Mouse (Mus musculus): ENCODE data around the gene Cct8l1. TPM values are rescaled to one million over a fixed set of nuclear protein-coding genes. Genes with fewer than 3 reads are reported as not detected.

Gene Cct8l1
- polyA plus RNA-seq, 1 experiment from 2014 or later = 0.13 TPM

DNA sequence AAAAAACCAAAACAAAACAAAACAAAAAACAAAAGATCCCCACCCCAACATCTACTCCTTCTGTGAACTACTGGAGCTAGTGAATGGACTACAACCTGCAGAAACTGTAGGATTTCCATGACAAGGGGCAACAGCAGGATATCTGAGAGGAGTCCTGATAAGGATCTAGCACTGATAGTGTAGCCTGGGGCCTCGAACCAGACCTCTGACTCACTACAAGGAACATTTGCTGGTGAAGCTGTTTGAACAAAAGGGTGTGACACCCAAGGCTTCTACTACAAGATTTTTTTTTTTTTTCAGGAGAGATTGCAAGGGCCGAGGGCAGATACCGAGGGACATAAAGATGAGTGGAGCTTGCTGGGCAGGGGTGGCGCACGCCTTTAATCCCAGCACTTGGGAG is 17.4 kb downstream of the Cct8l1 start:
- H3K4me1 ChIP-seq = no peaks in the 10 kb centered on the region; the same call in 1 of the 2 replicates
- H3K36me3 ChIP-seq = no peaks in the 10 kb centered on the region
- H3K9me3 ChIP-seq = no peaks in the 10 kb centered on the region
- no peak overlapping the region for H3K27ac ChIP-seq
- no peak overlapping the region for H3K9ac ChIP-seq
- no peak overlapping the region for H3K4me2 ChIP-seq (replicated peaks)
- H3K4me3 ChIP-seq = no peak overlapping the region
- WGBS = 87% methylated on average over 5 of the region's 5 CpGs
- no peak for ATAC-seq (ENCODE audit: low FRiP score, low read depth)
- H3K27me3 ChIP-seq (replicated peaks) = no peaks in the 10 kb centered on the region

DNA sequence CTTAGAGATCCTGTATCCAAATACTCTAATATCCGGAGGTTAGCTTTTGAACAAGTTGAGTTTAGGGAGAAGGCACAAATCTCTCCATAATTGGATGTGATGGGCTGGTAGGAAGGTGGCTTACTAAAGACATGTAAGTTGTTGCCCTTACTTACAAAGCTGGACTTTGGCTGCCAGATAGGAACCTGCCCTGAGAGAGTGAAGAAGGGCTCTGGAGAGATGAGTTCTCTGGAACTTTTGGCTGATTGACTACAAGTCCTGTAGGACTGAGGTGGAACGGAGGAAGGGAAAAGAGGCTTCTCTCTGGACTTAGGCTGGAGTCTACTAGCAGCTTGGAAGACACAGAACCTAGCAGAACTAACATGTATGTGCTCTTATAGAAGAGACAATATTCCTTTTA is 19.7 kb downstream of the Cct8l1 start:
- WGBS = 94% methylated on average over 2 of the region's 2 CpGs
- no peak for ATAC-seq (ENCODE audit: low FRiP score, low read depth)
- no peaks in the 10 kb centered on the region for H3K36me3 ChIP-seq
- no peak overlapping the region for H3K4me3 ChIP-seq
- H3K4me1 ChIP-seq = no peaks in the 10 kb centered on the region
- no peaks in the 10 kb centered on the region for H3K27me3 ChIP-seq (replicated peaks)
- no peak overlapping the region for H3K27ac ChIP-seq
- no peak overlapping the region for H3K9ac ChIP-seq
- no peak overlapping the region for H3K4me2 ChIP-seq (replicated peaks)
- no peaks in the 10 kb centered on the region for H3K9me3 ChIP-seq

DNA sequence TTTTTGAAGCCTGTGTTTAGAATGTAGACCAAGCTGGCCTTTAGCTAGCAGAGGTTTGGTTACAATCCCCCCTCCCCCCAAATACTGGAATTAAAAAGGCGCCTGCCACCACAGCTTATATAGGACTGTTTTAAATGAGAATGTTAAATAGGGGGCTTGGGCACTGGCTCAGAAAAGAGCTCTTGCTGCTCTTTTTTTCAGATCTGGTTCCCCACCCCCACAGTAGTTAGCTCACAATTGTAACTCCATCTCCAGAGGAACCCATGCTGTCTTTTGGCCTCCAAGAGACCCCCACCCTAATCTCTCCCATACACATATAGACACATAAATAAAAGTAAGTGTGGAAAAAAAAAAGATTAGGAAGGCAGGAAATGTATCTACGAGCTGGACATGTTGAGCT is 20.6 kb downstream of the Cct8l1 start:
- H3K9me3 ChIP-seq = no peaks in the 10 kb centered on the region
- no peaks in the 10 kb centered on the region for H3K27me3 ChIP-seq (replicated peaks)
- no peak overlapping the region for H3K9ac ChIP-seq
- no peaks in the 10 kb centered on the region for H3K36me3 ChIP-seq
- H3K4me2 ChIP-seq (replicated peaks) = no peak overlapping the region
- 44% methylated on average over 2 of the region's 2 CpGs for WGBS
- H3K4me3 ChIP-seq = no peak overlapping the region
- no peaks in the 10 kb centered on the region for H3K4me1 ChIP-seq
- H3K27ac ChIP-seq = no peak overlapping the region
- ATAC-seq (ENCODE audit: low FRiP score, low read depth) = no peak

DNA sequence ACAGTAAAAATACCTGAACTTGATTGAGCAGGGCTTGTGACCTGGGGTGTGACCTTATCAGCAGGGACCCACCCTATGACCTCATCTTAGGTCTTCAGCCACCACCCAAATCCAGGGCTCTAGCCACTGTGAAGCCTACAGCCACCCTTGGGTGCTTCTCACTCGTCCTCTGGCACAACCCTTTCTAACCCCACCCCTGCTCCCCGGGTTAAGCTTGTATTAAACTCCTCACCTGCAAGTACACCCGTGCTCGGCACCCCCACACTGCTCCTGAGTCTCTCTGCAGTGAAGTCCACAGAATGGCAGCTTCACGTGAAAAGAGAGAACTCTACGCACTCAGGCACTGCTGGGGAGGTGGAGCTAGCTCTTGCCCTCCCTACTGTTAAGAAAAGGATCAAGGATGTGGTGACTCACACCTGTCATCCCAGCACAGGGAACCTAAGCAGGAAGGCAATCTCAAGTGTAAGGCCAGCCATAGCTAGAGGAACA is 21.1 kb downstream of the Cct8l1 start:
- no peaks in the 10 kb centered on the region for H3K4me1 ChIP-seq
- H3K4me3 ChIP-seq = no peak overlapping the region
- no peak for ATAC-seq (ENCODE audit: low FRiP score, low read depth)
- H3K27me3 ChIP-seq (replicated peaks) = no peaks in the 10 kb centered on the region
- H3K27ac ChIP-seq = no peak overlapping the region
- 47% methylated on average over 6 of the region's 6 CpGs for WGBS
- no peaks in the 10 kb centered on the region for H3K36me3 ChIP-seq
- no peaks in the 10 kb centered on the region for H3K9me3 ChIP-seq
- H3K4me2 ChIP-seq (replicated peaks) = no peak overlapping the region
- H3K9ac ChIP-seq = no peak overlapping the region

DNA sequence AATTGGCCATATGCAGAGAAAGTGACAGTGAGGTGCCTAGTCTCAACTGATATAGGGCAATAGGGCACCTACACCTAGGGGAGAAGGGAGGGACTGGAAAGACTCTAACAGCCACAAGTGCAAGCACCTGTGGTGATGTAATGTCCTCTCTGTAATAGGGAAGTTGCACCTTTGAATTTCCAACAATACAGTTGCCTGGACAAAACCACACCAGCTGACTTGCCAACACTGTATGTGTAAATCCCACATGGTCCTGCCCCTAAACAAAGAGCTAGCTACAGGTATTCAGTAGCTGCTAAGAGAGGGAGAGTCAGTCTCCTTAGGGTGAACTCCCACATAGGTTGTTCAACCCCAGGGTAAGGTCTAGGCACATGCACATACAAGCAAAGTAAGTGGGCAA is 24.5 kb downstream of the Cct8l1 start:
- no peak overlapping the region for H3K4me3 ChIP-seq
- no peak overlapping the region for H3K9ac ChIP-seq
- no peaks in the 10 kb centered on the region for H3K36me3 ChIP-seq
- no peaks in the 10 kb centered on the region for H3K9me3 ChIP-seq
- H3K27me3 ChIP-seq (replicated peaks) = no peaks in the 10 kb centered on the region
- no peaks in the 10 kb centered on the region for H3K4me1 ChIP-seq
- no peak for ATAC-seq (ENCODE audit: low FRiP score, low read depth)
- H3K27ac ChIP-seq = no peak overlapping the region
- no peak overlapping the region for H3K4me2 ChIP-seq (replicated peaks)

DNA sequence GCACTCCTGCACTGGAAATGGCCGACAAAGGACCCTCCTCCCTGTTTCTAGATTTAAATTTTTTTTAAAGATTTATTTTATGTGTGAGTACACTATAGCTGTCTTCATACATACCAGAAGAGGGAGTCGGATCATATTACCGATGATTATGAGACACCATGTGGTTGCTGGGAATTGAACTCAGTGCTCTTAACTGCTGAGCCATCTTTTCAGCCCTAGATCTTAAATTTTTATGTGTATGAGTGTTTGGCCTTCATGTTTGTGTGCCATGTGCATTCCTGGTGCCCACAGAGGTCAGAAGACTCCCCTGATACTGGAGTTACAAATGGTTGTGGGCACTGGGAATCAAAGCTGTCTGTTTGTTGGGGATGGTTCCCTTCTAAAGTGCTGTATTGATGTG is 25.1 kb downstream of the Cct8l1 start:
- WGBS = 83% methylated on average over 3 of the region's 3 CpGs
- H3K4me3 ChIP-seq = no peak overlapping the region
- H3K9ac ChIP-seq = no peak overlapping the region
- no peaks in the 10 kb centered on the region for H3K36me3 ChIP-seq
- H3K27me3 ChIP-seq (replicated peaks) = no peaks in the 10 kb centered on the region
- no peaks in the 10 kb centered on the region for H3K4me1 ChIP-seq
- H3K4me2 ChIP-seq (replicated peaks) = no peak overlapping the region
- no peak for ATAC-seq (ENCODE audit: low FRiP score, low read depth)
- H3K9me3 ChIP-seq = no peaks in the 10 kb centered on the region
- no peak overlapping the region for H3K27ac ChIP-seq

DNA sequence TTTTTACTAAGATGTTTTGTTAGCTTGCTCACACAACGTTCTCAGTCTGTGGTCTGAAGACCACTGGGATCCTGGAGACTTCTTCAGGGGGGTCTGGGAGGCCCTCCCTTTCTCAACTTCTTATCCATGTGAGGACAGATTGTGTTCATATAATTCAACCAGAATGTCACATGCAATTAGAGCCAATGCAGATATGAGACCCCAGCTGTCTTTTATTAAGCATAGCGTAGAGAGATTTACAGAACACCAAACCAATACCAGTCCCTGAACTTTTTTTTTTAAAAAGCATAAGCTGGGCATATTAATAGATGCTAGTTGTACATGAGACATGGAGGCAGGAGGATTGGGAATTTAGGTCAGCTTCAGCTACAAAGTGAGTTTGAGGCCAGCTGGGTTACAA is 25.8 kb downstream of the Cct8l1 start:
- 78% methylated on average over 2 of the region's 2 CpGs for WGBS
- H3K9ac ChIP-seq = no peak overlapping the region
- no peaks in the 10 kb centered on the region for H3K4me1 ChIP-seq
- no peak overlapping the region for H3K4me3 ChIP-seq
- H3K27ac ChIP-seq = no peak overlapping the region
- no peak overlapping the region for H3K4me2 ChIP-seq (replicated peaks)
- ATAC-seq (ENCODE audit: low FRiP score, low read depth) = no peak
- no peaks in the 10 kb centered on the region for H3K27me3 ChIP-seq (replicated peaks)
- no peaks in the 10 kb centered on the region for H3K9me3 ChIP-seq
- H3K36me3 ChIP-seq = no peaks in the 10 kb centered on the region

DNA sequence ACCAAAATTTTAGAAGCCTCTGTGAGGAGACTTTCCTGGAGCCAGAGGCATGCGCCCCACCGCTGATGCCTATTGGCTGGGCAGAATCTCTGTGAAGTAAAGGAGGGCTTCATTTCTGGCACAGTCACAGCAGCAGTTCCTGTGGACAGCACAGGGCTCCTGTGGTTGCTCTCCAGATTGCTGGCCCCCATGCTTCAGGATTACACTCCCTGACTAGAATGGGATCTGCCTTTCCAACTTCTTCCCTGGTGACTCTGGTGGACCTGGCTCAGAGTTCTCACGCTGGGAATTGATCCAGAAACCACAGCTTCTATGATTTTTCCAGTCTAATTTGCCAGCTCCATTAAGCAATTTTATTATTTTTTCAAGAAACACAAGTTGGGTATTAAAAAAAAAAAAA is 28.2 kb downstream of the Cct8l1 start:
- no peaks in the 10 kb centered on the region for H3K4me1 ChIP-seq
- H3K36me3 ChIP-seq = no peaks in the 10 kb centered on the region
- no peak overlapping the region for H3K4me3 ChIP-seq
- no peak for ATAC-seq (ENCODE audit: low FRiP score, low read depth)
- H3K27ac ChIP-seq = no peak overlapping the region
- no peak overlapping the region for H3K9ac ChIP-seq
- H3K4me2 ChIP-seq (replicated peaks) = no peak overlapping the region
- no peaks in the 10 kb centered on the region for H3K9me3 ChIP-seq
- H3K27me3 ChIP-seq (replicated peaks) = no peaks in the 10 kb centered on the region
- WGBS = 88% methylated on average over 3 of the region's 3 CpGs

DNA sequence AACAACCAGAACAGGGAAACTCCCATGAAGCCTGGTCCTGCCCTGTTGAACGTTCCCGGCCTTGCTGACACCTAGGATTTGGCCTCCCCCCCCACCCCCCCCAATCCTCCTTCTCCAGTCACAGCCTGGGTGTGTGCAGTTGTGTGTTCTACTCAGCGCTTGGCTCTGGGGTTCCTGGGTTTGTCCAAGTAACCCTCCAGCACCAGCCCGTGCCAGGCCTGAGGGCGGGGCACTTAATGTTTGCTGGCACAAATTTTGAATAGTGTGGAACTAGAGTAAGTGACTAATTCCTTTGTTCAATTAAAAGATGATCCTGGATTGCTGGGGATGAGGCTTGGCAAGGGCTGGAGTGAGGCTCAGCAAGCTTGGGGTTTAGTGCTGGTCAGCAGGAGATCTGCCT is 28.7 kb downstream of the Cct8l1 start:
- ATAC-seq (ENCODE audit: low FRiP score, low read depth) = no peak
- no peak overlapping the region for H3K27ac ChIP-seq
- H3K4me3 ChIP-seq = no peak overlapping the region
- H3K4me2 ChIP-seq (replicated peaks) = no peak overlapping the region
- no peaks in the 10 kb centered on the region for H3K27me3 ChIP-seq (replicated peaks)
- H3K4me1 ChIP-seq = no peaks in the 10 kb centered on the region
- H3K9ac ChIP-seq = no peak overlapping the region
- WGBS = 89% methylated on average over 5 of the region's 5 CpGs
- no peaks in the 10 kb centered on the region for H3K36me3 ChIP-seq
- H3K9me3 ChIP-seq = no peaks in the 10 kb centered on the region

DNA sequence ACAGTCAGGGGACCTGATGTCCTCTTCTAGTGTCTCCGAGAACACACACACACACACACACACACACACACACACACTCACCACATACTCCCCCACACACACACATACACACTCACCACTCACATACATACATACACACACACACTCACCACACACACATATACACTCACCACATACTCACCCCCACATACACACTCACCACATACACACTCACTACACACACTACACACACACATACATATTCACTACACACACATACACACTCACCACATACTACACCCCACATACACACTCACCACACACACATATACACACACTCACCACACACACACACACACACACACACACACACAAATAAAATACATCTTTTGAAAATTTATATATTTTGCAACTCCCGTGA is 31.0 kb downstream of the Cct8l1 start:
- Histone ChIP-seq H3K9ac (no peak overlapping the region), H3K4me3 (no peak overlapping the region), H3K36me3 (no peaks in the 10 kb centered on the region), H3K4me1 (no peaks in the 10 kb centered on the region), H3K27ac (no peak overlapping the region), H3K4me2 (replicated peaks) (no peak overlapping the region), H3K9me3 (no peaks in the 10 kb centered on the region), H3K27me3 (replicated peaks) (no peaks in the 10 kb centered on the region)
- no peak for ATAC-seq (ENCODE audit: low FRiP score, low read depth)
- 89% methylated on average over 2 of the region's 2 CpGs for WGBS

DNA sequence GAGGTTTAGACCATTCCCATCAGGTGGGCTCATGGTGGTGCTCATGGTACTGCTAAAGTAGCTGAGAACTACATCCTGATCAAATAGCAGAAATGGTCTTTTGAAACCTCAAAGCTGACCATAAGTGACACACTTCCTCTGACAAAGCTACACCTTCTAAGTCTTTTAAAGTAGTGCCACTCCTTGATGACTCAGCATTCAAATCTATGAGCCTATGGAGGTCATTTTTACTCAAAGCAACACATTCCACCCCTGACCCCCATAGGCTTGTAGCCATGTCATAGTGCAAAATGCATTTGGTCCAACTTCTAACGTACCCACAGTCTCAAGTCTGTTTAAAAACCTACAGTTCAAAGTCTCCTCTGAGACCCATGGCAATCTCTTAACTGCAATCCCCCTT is 35.0 kb downstream of the Cct8l1 start:
- no peaks in the 10 kb centered on the region for H3K36me3 ChIP-seq
- no peak overlapping the region for H3K4me3 ChIP-seq
- ATAC-seq (ENCODE audit: low FRiP score, low read depth) = no peak
- H3K9ac ChIP-seq = no peak overlapping the region
- H3K27me3 ChIP-seq (replicated peaks) = no peaks in the 10 kb centered on the region
- H3K9me3 ChIP-seq = no peaks in the 10 kb centered on the region
- 84% methylated on average over 1 of the region's 1 CpGs for WGBS
- no peak overlapping the region for H3K27ac ChIP-seq
- no peak overlapping the region for H3K4me2 ChIP-seq (replicated peaks)
- H3K4me1 ChIP-seq = no peaks in the 10 kb centered on the region

DNA sequence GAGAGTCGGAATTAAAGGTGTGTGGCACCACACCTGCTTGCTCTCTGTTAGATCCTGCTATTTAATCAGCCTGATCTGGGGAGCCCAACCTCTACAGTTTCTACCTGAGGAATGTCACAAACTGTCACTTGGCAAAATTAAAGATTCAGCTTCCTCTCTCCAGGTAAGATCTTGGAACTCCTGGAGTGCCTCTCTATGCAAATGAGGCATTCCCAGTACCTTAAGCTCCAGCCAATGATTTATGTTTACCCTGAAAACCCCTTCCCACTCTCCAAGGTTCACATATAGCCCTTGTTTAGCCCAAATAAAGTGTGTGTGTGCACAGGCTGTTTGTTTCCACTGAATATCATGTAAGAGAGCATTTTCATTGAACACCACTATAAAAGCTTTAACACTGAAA is 38.3 kb downstream of the Cct8l1 start:
- H3K27ac ChIP-seq = no peak overlapping the region
- H3K9ac ChIP-seq = no peak overlapping the region
- ATAC-seq (ENCODE audit: low FRiP score, low read depth) = no peak
- H3K4me2 ChIP-seq (replicated peaks) = no peak overlapping the region
- H3K36me3 ChIP-seq = no peaks in the 10 kb centered on the region
- H3K27me3 ChIP-seq (replicated peaks) = no peaks in the 10 kb centered on the region
- WGBS = 90% methylated on average over 1 of the region's 1 CpGs
- no peak overlapping the region for H3K4me3 ChIP-seq
- H3K4me1 ChIP-seq = no peaks in the 10 kb centered on the region
- no peaks in the 10 kb centered on the region for H3K9me3 ChIP-seq

DNA sequence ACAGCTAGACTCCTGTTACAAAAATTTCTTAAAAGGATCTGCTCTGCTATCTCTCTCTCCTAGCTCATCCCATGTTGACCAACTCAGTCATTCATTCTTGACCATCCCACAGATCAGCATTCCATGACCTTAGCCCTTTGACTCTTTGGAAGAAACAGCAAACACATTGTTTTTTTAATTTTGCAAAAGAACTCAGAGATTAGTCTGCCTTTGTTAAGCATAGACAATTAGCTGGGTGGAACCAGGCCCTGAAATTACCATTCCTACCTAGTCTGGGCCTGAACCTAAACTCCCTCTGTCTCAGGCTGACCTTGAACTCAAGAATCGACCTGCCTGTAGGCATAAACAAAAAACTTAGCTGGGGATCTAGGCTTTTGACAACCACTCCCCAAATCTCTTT is 38.8 kb downstream of the Cct8l1 start:
- Histone ChIP-seq H3K4me2 (replicated peaks) (no peak overlapping the region), H3K9ac (no peak overlapping the region), H3K4me1 (no peaks in the 10 kb centered on the region), H3K9me3 (no peaks in the 10 kb centered on the region), H3K4me3 (no peak overlapping the region), H3K27ac (no peak overlapping the region), H3K36me3 (no peaks in the 10 kb centered on the region), H3K27me3 (replicated peaks) (no peaks in the 10 kb centered on the region)
- 66% methylated on average over 1 of the region's 1 CpGs for WGBS
- ATAC-seq (ENCODE audit: low FRiP score, low read depth) = no peak

DNA sequence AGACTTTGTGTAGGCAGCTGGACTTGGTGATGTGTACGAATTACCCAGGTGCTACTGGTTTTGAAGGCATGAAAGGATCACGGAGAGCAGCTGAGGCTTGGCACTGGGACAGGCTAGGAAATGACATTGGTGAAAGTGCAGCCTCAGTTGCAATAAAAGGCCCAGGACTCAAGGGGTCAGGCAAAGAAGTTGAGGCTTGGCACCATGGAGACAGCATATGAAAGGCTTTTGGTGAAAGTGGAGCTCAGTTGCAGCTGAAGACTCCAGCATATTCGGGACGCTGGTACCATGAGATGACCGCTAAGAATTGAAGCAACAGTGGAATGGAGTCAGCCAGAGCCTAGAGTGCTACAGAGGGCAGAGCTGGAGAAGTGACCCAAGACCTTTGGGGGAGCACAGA is 39.8 kb downstream of the Cct8l1 start:
- WGBS = 94% methylated on average over 5 of the region's 5 CpGs
- H3K27me3 ChIP-seq (replicated peaks) = no peaks in the 10 kb centered on the region
- H3K4me1 ChIP-seq = no peaks in the 10 kb centered on the region
- no peaks in the 10 kb centered on the region for H3K36me3 ChIP-seq
- no peak for ATAC-seq (ENCODE audit: low FRiP score, low read depth)
- H3K27ac ChIP-seq = no peak overlapping the region
- H3K4me2 ChIP-seq (replicated peaks) = no peak overlapping the region
- H3K4me3 ChIP-seq = no peak overlapping the region
- no peak overlapping the region for H3K9ac ChIP-seq
- no peaks in the 10 kb centered on the region for H3K9me3 ChIP-seq

Data from neural tube, embryonic 12.5 days (tissue).